In the genomic region with DNA sequence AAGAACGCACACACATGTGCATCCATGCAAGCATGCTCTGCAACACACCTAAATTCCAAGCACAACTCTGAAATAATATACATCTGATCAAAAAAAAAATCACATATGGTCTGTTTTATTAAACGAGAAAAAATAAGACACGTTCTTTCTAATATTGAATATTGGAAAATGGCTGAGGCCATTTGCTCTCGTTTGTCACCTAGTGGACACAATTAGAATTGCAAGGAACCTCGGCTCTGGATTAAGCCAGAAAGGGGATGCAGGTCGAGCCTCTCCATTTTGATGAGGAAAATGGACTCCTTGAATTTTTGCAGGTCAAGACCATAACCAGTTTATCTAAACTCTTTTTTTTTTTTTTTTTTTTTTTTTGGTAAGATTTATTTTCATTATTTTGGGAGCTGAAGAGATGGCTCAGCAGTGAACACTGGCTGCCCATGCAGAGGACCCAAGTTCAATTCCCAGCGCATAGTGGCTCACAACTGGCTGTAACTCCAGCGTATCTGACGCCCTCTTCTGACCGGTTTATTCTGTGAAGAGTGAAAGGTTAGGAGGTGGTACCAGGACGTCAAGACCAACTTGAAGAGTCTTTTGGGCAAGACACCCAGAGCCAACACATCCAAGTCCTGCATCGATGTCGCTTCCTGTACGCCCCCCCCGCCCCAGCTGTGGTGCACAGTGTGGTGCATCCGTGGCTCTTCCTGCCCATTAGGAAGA, we compare ENCODE assay signal across 9 mouse cellular contexts. TPM values are rescaled to one million over a fixed set of nuclear protein-coding genes. Genes with fewer than 3 reads are reported as not detected.
DNase-seq lines count a peak whose midpoint lies in the region; ATAC-seq and TF ChIP-seq lines count a peak whose summit lies in the region.
"Had no signal": no experiment of that assay in that cellular context is flagged by ENCODE, and none has a peak within 500 bp of the region (broad histone marks: within the 10 kb centered on the region; RNA-seq: fewer than 3 reads in every experiment).

No protein-coding gene starts in this region.

- H3K27ac ChIP-seq in heart, postnatal 0 days (ENCODE audit: low read depth): no peak overlapping the region
- no peak overlapping the region for H3K27ac ChIP-seq in lung, postnatal 0 days (ENCODE audit: low read length)
- H3K27ac ChIP-seq in forebrain, embryonic 10.5 days: no peak overlapping the region
- H3K27ac ChIP-seq: midbrain, embryonic 12.5 days had no signal

- H3K4me1 ChIP-seq in heart, postnatal 0 days (ENCODE audit: control insufficient read depth, insufficient read depth): no peaks in the 10 kb centered on the region
- H3K4me1 ChIP-seq in lung, postnatal 0 days (ENCODE audit: insufficient read depth, low read depth, low read length): no peaks in the 10 kb centered on the region
- H3K4me1 ChIP-seq in forebrain, embryonic 10.5 days: peaks cover 7% of the 10 kb centered on the region

- no peaks in the 10 kb centered on the region for H3K9me3 ChIP-seq in heart, postnatal 0 days (replicated peaks; ENCODE audit: control insufficient read depth, low read length)
- no peaks in the 10 kb centered on the region for H3K9me3 ChIP-seq in lung, postnatal 0 days (ENCODE audit: low read length)
- H3K9me3 ChIP-seq in forebrain, embryonic 10.5 days: no peaks in the 10 kb centered on the region; the same call in 1 of the 2 replicates
- H3K9me3 ChIP-seq: midbrain, embryonic 12.5 days had no signal

- no peaks in the 10 kb centered on the region for H3K36me3 ChIP-seq in heart, postnatal 0 days (replicated peaks; ENCODE audit: control insufficient read depth, insufficient read depth, low read length)
- no peaks in the 10 kb centered on the region for H3K36me3 ChIP-seq in lung, postnatal 0 days (ENCODE audit: insufficient read depth, low read length)
- no peaks in the 10 kb centered on the region for H3K36me3 ChIP-seq in forebrain, embryonic 10.5 days (replicated peaks)
- H3K36me3 ChIP-seq: midbrain, embryonic 12.5 days had no signal

- no peaks in the 10 kb centered on the region for H3K27me3 ChIP-seq in heart, postnatal 0 days (ENCODE audit: control insufficient read depth, insufficient read depth, low read length)
- H3K27me3 ChIP-seq in lung, postnatal 0 days (replicated peaks; ENCODE audit: insufficient read depth, low read length): no peaks in the 10 kb centered on the region
- no peaks in the 10 kb centered on the region for H3K27me3 ChIP-seq in forebrain, embryonic 10.5 days (ENCODE audit: poor library complexity, severe bottlenecking)
- H3K27me3 ChIP-seq: midbrain, embryonic 12.5 days had no signal

- peak; percentile 68 for TF ChIP-seq CTCF in heart, postnatal 0 days (IDR thresholded peaks at IDR 0.05; ENCODE audit: low read depth)
- TF ChIP-seq CTCF in lung, postnatal 0 days (IDR thresholded peaks at IDR 0.05): peak; percentile 84

- peak; percentile 34 for DNase-seq in heart, postnatal 0 days (ENCODE audit: low spot score)
- DNase-seq in heart, adult 11 months: no peak
- DNase-seq in urinary bladder, postnatal 14 days (ENCODE audit: low spot score): peak; percentile 47
- DNase-seq in urinary bladder, postnatal 36 days (ENCODE audit: low spot score in 2 of 2): no peak
- peak; percentile 62 for DNase-seq in embryo, embryonic 10 days (ENCODE audit: low spot score)
- peak; percentile 53 for DNase-seq in lung, postnatal 0 days (ENCODE audit: low spot score)
- DNase-seq in yolk sac, embryonic 10.5 days (ENCODE audit: low spot score): no peak
- DNase-seq in forebrain, embryonic 10.5 days (ENCODE audit: extremely low spot score, low spot score): no peak

- H3K4me3 ChIP-seq in heart, postnatal 0 days (ENCODE audit: low read depth, low read length): no peak overlapping the region
- no peak overlapping the region for H3K4me3 ChIP-seq in lung, postnatal 0 days (ENCODE audit: low read depth, low read length)
- no peak overlapping the region for H3K4me3 ChIP-seq in forebrain, embryonic 10.5 days
- H3K4me3 ChIP-seq: midbrain, embryonic 12.5 days had no signal

- no peak overlapping the region for H3K9ac ChIP-seq in heart, postnatal 0 days (replicated peaks; ENCODE audit: low read depth, low read length)
- no peak overlapping the region for H3K9ac ChIP-seq in lung, postnatal 0 days (replicated peaks; ENCODE audit: low read depth)
- H3K9ac ChIP-seq: midbrain, embryonic 12.5 days had no signal

- WGBS in heart, postnatal 0 days: 50% methylated on average over 16 of the region's 16 CpGs
- WGBS in lung, postnatal 0 days: 47% methylated on average over 16 of the region's 16 CpGs
- 62% methylated on average over 16 of the region's 16 CpGs for WGBS in forebrain, embryonic 10.5 days

- no peak for TF ChIP-seq EP300 in heart, postnatal 0 days (IDR thresholded peaks at IDR 0.05; ENCODE audit: low read depth)
- no peak for TF ChIP-seq EP300 in lung, postnatal 0 days (IDR thresholded peaks at IDR 0.05)

- no peak overlapping the region for H3K4me2 ChIP-seq in heart, postnatal 0 days (ENCODE audit: low read depth, low read length)
- H3K4me2 ChIP-seq in lung, postnatal 0 days (replicated peaks; ENCODE audit: low read depth, low read length): no peak overlapping the region
- H3K4me2 ChIP-seq: midbrain, embryonic 12.5 days had no signal

- ATAC-seq in heart, postnatal 0 days (ENCODE audit: insufficient read depth, low read depth): no peak
- no peak for ATAC-seq in lung, postnatal 0 days

RNA-seq across cellular contexts. Expression of a gene that starts 4.9 kb away (rescaled TPM):
- total RNA-seq in heart, postnatal 0 days (2014; rRNA removed; ENCODE audit: low replicate concordance): 15.8 and 16.6 TPM in 2 replicates
- 19.9 and 21.4 TPM in 2 replicates for polyA plus RNA-seq in heart, postnatal 0 days (2015; fragmentation: Nextera tagmentation; extraction: Ambion mirVana)
- polyA plus RNA-seq in lung, postnatal 0 days (2015; fragmentation: Nextera tagmentation; extraction: Ambion mirVana): 14.3 and 16.0 TPM in 2 replicates
- polyA plus RNA-seq in forebrain, embryonic 10.5 days (2016; fragmentation: Nextera tagmentation; extraction: Ambion mirVana): 59.9 and 61.5 TPM in 2 replicates

RNA-seq across cellular contexts. Expression of a gene that starts 7.4 kb away (rescaled TPM):
- 83.8 and 113 TPM in 2 replicates for total RNA-seq in heart, postnatal 0 days (2014; rRNA removed; ENCODE audit: low replicate concordance)
- polyA plus RNA-seq in heart, postnatal 0 days (2015; fragmentation: Nextera tagmentation; extraction: Ambion mirVana): 67.2 and 67.7 TPM in 2 replicates
- polyA plus RNA-seq in lung, postnatal 0 days (2015; fragmentation: Nextera tagmentation; extraction: Ambion mirVana): 76.6 and 80.9 TPM in 2 replicates
- polyA plus RNA-seq in forebrain, embryonic 10.5 days (2016; fragmentation: Nextera tagmentation; extraction: Ambion mirVana): 59.8 and 62.2 TPM in 2 replicates

RNA-seq across cellular contexts. Expression of a gene that starts 58.9 kb away (rescaled TPM):
- total RNA-seq in heart, postnatal 0 days (2014; rRNA removed; ENCODE audit: low replicate concordance): 6.5 and 11.5 TPM in 2 replicates
- 7.0 and 7.5 TPM in 2 replicates for polyA plus RNA-seq in heart, postnatal 0 days (2015; fragmentation: Nextera tagmentation; extraction: Ambion mirVana)
- polyA plus RNA-seq in lung, postnatal 0 days (2015; fragmentation: Nextera tagmentation; extraction: Ambion mirVana): 36.1 and 40.4 TPM in 2 replicates
- polyA plus RNA-seq in forebrain, embryonic 10.5 days (2016; fragmentation: Nextera tagmentation; extraction: Ambion mirVana): 1.00 and 1.0 TPM in 2 replicates

RNA-seq across cellular contexts. Expression of a gene that starts 59.5 kb away (rescaled TPM):
- total RNA-seq in heart, postnatal 0 days (2014; rRNA removed; ENCODE audit: low replicate concordance): 32.5 and 55.4 TPM in 2 replicates
- 89.3 and 96.5 TPM in 2 replicates for polyA plus RNA-seq in heart, postnatal 0 days (2015; fragmentation: Nextera tagmentation; extraction: Ambion mirVana)
- polyA plus RNA-seq in lung, postnatal 0 days (2015; fragmentation: Nextera tagmentation; extraction: Ambion mirVana): 122 and 123 TPM in 2 replicates
- polyA plus RNA-seq in forebrain, embryonic 10.5 days (2016; fragmentation: Nextera tagmentation; extraction: Ambion mirVana): 131 and 140 TPM in 2 replicates

Comparison
In these comparisons a context has a peak if more than half of its experiments do, and no peak if none do; other contexts are left out.
1. DNase-seq: peak in heart, postnatal 0 days (single experiment), urinary bladder, postnatal 14 days (single experiment), embryo, embryonic 10 days (single experiment) and lung, postnatal 0 days (single experiment); none in heart, adult 11 months (single experiment), urinary bladder, postnatal 36 days (0 of 2), yolk sac, embryonic 10.5 days (single experiment) and forebrain, embryonic 10.5 days (single experiment).